In the genomic region with DNA sequence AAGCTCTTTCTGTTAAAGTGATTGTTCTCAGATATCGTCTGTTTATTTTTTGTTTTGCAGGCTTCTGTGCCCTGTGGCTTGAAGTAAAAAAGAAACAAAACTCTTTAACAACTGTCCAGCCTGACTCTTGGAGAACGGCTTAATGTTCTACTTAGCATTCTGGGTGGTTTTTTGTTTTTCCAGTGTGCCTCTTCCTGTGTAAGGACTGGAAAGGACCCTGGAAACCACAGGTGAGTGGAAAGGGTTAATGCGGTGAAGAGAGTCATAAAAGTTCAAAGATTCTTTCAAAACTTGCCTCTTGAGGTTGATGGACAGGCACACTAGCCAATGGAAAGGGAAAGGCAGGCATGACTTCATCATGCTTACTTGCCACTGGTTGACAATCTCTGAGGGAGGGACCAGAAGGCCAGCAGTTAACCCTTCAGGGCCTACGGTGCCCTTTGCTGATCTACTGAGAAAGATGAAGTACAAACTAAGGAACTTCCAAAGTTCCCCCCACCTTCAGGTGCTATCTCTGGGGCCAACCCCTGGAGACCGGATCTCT, we compare ENCODE assay signal across 8 mouse cellular contexts. TPM values are rescaled to one million over a fixed set of nuclear protein-coding genes. Genes with fewer than 3 reads are reported as not detected.
DNase-seq lines count a peak whose midpoint lies in the region; ATAC-seq and TF ChIP-seq lines count a peak whose summit lies in the region.

No protein-coding gene starts in this region.

- peak overlapping the region; percentile 53 for H3K4me2 ChIP-seq in lung, embryonic 16.5 days (ENCODE audit: low read depth, low read length)

- no peaks in the 10 kb centered on the region for H3K9me3 ChIP-seq in E14TG2a.4 (ENCODE audit: low read length)
- H3K9me3 ChIP-seq in lung, embryonic 16.5 days (ENCODE audit: control insufficient read depth, low read length) = no peaks in the 10 kb centered on the region

- ATAC-seq in frontal cortex, adult (ENCODE audit: low TSS enrichment) = 0 out of 2 replicates have a peak, but pooled peaks have one; percentile 56
- ATAC-seq in hematopoietic stem cell, adult 5-6 weeks (replicated peaks in 1 of 2; ENCODE audit: insufficient read depth in 1 of 2, low FRiP score in 2 of 2, low TSS enrichment in 1 of 2, low read depth in 1 of 2, poor library complexity in 2 of 2, severe bottlenecking in 2 of 2) = peak; percentile 88 to 92
- ATAC-seq in lung, embryonic 16.5 days (ENCODE audit: low read depth) = peak; percentile 92

- WGBS in lung, embryonic 16.5 days = 3% methylated on average over 5 of the region's 5 CpGs

- H3K4me3 ChIP-seq in E14TG2a.4 (replicated peaks; ENCODE audit: low read length) = peak overlapping the region; percentile 39
- H3K4me3 ChIP-seq in lung, embryonic 16.5 days (ENCODE audit: low read length) = peak overlapping the region; percentile 36

- no peaks in the 10 kb centered on the region for H3K27me3 ChIP-seq in E14TG2a.4 (ENCODE audit: insufficient read depth, low read length)
- H3K27me3 ChIP-seq in lung, embryonic 16.5 days (ENCODE audit: control insufficient read depth, insufficient read depth, low read depth, low read length) = no peaks in the 10 kb centered on the region

- no peak for TF ChIP-seq CTCF in E14TG2a.4 (conservative IDR thresholded peaks at IDR 0.05; ENCODE audit: low read length)
- TF ChIP-seq CTCF in brain, embryonic 14.5 days (IDR thresholded peaks at IDR 0.05; ENCODE audit: borderline replicate concordance, extremely low read depth, insufficient read depth, insufficient read length) = no peak

- peaks cover 80% of the 10 kb centered on the region for H3K4me1 ChIP-seq in E14TG2a.4 (replicated peaks; ENCODE audit: low read depth, low read length)
- peaks cover 18% of the 10 kb centered on the region for H3K4me1 ChIP-seq in lung, embryonic 16.5 days (replicated peaks; ENCODE audit: control insufficient read depth, insufficient read depth, low read length)

- H3K27ac ChIP-seq in lung, embryonic 16.5 days (ENCODE audit: low read length) = peak overlapping the region; percentile 56

- DNase-seq in brain, embryonic 14.5 days (ENCODE audit: low read depth) = peak; percentile 97
- DNase-seq in layer of hippocampus, adult 8-10 months (ENCODE audit: low spot score in 2 of 2) = peak; percentile 77 to 80
- peak; percentile 93 for DNase-seq in ovary, postnatal 14 days (ENCODE audit: low spot score)
- DNase-seq in thymus, postnatal 36 days = peak; percentile 92 to 93

- TF ChIP-seq POLR2A in brain, embryonic 14.5 days (IDR thresholded peaks at IDR 0.05; ENCODE audit: borderline replicate concordance, extremely low read depth, insufficient read depth, insufficient read length, poor library complexity, severe bottlenecking) = no peak

- peak overlapping the region; percentile 43; the same call in 1 of the 2 replicates for H3K9ac ChIP-seq in lung, embryonic 16.5 days (ENCODE audit: low read length)

- H3K36me3 ChIP-seq in E14TG2a.4 (ENCODE audit: insufficient read depth, low read length) = peaks cover 24% of the 10 kb centered on the region
- no peaks in the 10 kb centered on the region for H3K36me3 ChIP-seq in lung, embryonic 16.5 days (ENCODE audit: control insufficient read depth, insufficient read depth, low read length)

RNA-seq across cellular contexts. Expression of a gene that starts 4.8 kb away (rescaled TPM):
- polyA plus RNA-seq in brain, embryonic 14.5 days (2012; rRNA removed) = 81.7 and 102 TPM in 2 replicates
- total RNA-seq in hematopoietic stem cell, adult 5-6 weeks (2017) = 59.0 and 70.8 TPM in 2 replicates
- total RNA-seq in layer of hippocampus, adult 8-10 months (2022) = 10 to 100 TPM; 29.1 to 40.3 (median 34.6) TPM
- 35.5 and 37.6 TPM in 2 replicates for polyA plus RNA-seq in lung, embryonic 16.5 days (2015; fragmentation: Nextera tagmentation; extraction: Ambion mirVana)

RNA-seq across cellular contexts. Expression of a gene that starts 20.5 kb away (rescaled TPM):
- polyA plus RNA-seq in brain, embryonic 14.5 days (2012; rRNA removed) = 21.2 and 23.6 TPM in 2 replicates
- total RNA-seq in hematopoietic stem cell, adult 5-6 weeks (2017) = 16.8 and 18.2 TPM in 2 replicates
- 10 to 100 TPM in 3 of 4 experiments, 1 to 10 TPM in 1; 9.4 to 16.0 (median 14.1) TPM for total RNA-seq in layer of hippocampus, adult 8-10 months (2022)
- 18.2 and 19.3 TPM in 2 replicates for polyA plus RNA-seq in lung, embryonic 16.5 days (2015; fragmentation: Nextera tagmentation; extraction: Ambion mirVana)

RNA-seq across cellular contexts. Expression of a gene that starts 52.4 kb away (rescaled TPM):
- polyA plus RNA-seq in brain, embryonic 14.5 days (2012; rRNA removed) = 0.16 and 0.59 TPM in 2 replicates
- total RNA-seq in hematopoietic stem cell, adult 5-6 weeks (2017) = 0.25 TPM in 1 of 2 replicates, not detected in the other
- not detected for total RNA-seq in layer of hippocampus, adult 8-10 months (2022)
- 3.9 and 7.4 TPM in 2 replicates for polyA plus RNA-seq in lung, embryonic 16.5 days (2015; fragmentation: Nextera tagmentation; extraction: Ambion mirVana)

Comparison
In these comparisons a context has a peak if more than half of its experiments do, and no peak if none do; other contexts are left out.
1. Peak in every context shown above with its lines: DNase-seq, ATAC-seq, H3K4me3 ChIP-seq and H3K27ac ChIP-seq.